ENCODE assay signal across 19 mouse cellular contexts in the genomic region with DNA sequence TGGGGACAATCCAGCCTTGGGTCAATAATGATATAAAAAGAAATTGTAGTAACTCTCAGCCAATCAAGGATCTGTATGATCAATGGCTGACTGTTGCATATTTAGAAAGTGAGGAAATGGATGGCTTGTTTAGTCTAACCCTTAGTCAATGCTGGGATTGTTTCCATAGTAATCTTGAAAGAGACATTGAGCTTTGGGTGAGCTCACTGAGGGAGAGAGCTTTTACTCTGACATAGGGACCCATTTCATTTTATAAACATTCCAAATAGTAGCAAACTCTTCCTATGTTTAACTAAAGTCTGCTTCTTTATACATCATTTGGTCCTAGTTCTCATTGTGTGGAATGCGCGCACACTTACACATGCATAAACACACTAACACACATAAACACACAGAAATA. TPM values are rescaled to one million over a fixed set of nuclear protein-coding genes. Genes with fewer than 3 reads are reported as not detected.
"Had no signal": no experiment of that assay in that cellular context is flagged by ENCODE, and none has a peak within 500 bp of the region (broad histone marks: within the 10 kb centered on the region; RNA-seq: fewer than 3 reads in every experiment).

No protein-coding gene starts in this region.

- H3K9ac ChIP-seq: liver, embryonic 12.5 days; liver, embryonic 14.5 days; midbrain, embryonic 12.5 days; neural tube, embryonic 13.5 days; neural tube, embryonic 15.5 days had no signal

- H3K9me3 ChIP-seq: liver, embryonic 12.5 days; midbrain, embryonic 10.5 days; midbrain, embryonic 12.5 days; neural tube, embryonic 13.5 days; neural tube, embryonic 15.5 days had no signal

- H3K27ac ChIP-seq: liver, embryonic 12.5 days; liver, embryonic 14.5 days; midbrain, embryonic 10.5 days; midbrain, embryonic 12.5 days; neural tube, embryonic 13.5 days; neural tube, embryonic 15.5 days had no signal

- ATAC-seq: liver, embryonic 12.5 days; midbrain, embryonic 16.5 days had no signal

- H3K4me3 ChIP-seq: liver, embryonic 12.5 days; midbrain, embryonic 10.5 days; midbrain, embryonic 12.5 days; myocyte; neural tube, embryonic 13.5 days; neural tube, embryonic 15.5 days had no signal

- H3K27me3 ChIP-seq: liver, embryonic 12.5 days; neural tube, embryonic 13.5 days; neural tube, embryonic 15.5 days had no signal

- H3K4me1 ChIP-seq: liver, embryonic 12.5 days; midbrain, embryonic 12.5 days; neural tube, embryonic 13.5 days; neural tube, embryonic 15.5 days had no signal

- H3K4me2 ChIP-seq: liver, embryonic 12.5 days; midbrain, embryonic 12.5 days; neural tube, embryonic 13.5 days; neural tube, embryonic 15.5 days had no signal

- DNase-seq: lung, postnatal 14 days; lung, postnatal 4 days; midbrain, embryonic 14.5 days; retina, postnatal 1 day; right cerebral cortex, adult 18-20 months; right cerebral cortex, postnatal 25 days; right cerebral cortex, postnatal 4 days; spleen, adult 18-20 months; thymus, adult 18-20 months; thymus, postnatal 14 days; thymus, postnatal 36 days had no signal

- H3K36me3 ChIP-seq: liver, embryonic 12.5 days; midbrain, embryonic 10.5 days; midbrain, embryonic 12.5 days; neural tube, embryonic 13.5 days; neural tube, embryonic 15.5 days had no signal

RNA-seq across cellular contexts. Expression of a gene that starts 28.5 kb away (rescaled TPM):
- polyA plus RNA-seq: midbrain, embryonic 14.5 days; myocyte; neural tube, embryonic 13.5 days had no signal
